Mouse (Mus musculus): ENCODE results near the gene Wwp2. TPM values are rescaled to one million over a fixed set of nuclear protein-coding genes. Genes with fewer than 3 reads are reported as not detected.

The Wwp2 gene
- total RNA-seq, 1 experiment = 49.2 TPM

DNA sequence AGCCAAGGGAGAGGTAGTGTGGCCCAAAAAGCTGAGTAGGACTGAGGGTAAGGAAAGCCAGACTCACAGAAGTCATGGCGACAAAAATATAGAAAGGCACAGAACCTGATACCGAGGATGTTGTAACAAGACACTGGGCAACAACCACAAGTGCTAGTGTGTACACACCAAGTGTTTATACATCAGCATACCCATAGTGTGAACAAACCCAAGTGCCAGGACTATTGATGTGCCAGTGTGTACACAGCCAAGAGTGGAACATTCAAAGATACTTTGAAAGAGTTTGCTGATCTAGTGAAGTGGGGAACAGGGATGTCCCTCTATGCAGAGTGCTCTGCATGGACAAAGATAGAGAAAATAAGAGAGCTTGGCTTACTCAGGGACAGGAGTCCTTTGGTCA is 54.5 kb downstream of the Wwp2 start:
- DNase-seq (ENCODE audit: low read depth, low spot score) = no peak
- Histone ChIP-seq H3K9me3 (ENCODE audit: control insufficient read depth, insufficient read depth, low read depth, low read length) (no peaks in the 10 kb centered on the region), H3K4me1 (ENCODE audit: control insufficient read depth in 2 of 2, insufficient read depth in 2 of 2, low read length in 2 of 2, poor library complexity in 1 of 2) (peaks cover 4 to 5% of the 10 kb centered on the region in 2 experiments; a peak in 1 of 4 replicates), H3K27ac (ENCODE audit: insufficient read depth, low read depth, low read length, poor library complexity, severe bottlenecking) (no peak overlapping the region), H3K36me3 (ENCODE audit: control insufficient read depth, insufficient read depth, low read length, poor library complexity, severe bottlenecking) (peaks cover 2% of the 10 kb centered on the region; the same call in 1 of the 2 replicates), H3K9ac (ENCODE audit: insufficient read depth, low read depth, low read length, poor library complexity, severe bottlenecking) (no peak overlapping the region), H3K4me3 (ENCODE audit: insufficient read depth in 1 of 2, low read depth in 1 of 2, low read length in 2 of 2, poor library complexity in 1 of 2, severe bottlenecking in 1 of 2) (no peak overlapping the region)
- in situ Hi-C loops (cut with MboI; ENCODE audit: low sequenced_read_pairs in 2 of 2, unreplicated experiment in 2 of 2) = no loop called here
- TF ChIP-seq CHD2 (IDR thresholded peaks at IDR 0.05; ENCODE audit: low read depth, low read length) = no peak
- no peak for TF ChIP-seq ZC3H11A (IDR thresholded peaks at IDR 0.05; ENCODE audit: borderline replicate concordance, low read depth, low read length)
- no peak for TF ChIP-seq MAFK (IDR thresholded peaks at IDR 0.05; ENCODE audit: insufficient read depth, low read depth, low read length)
- no peak for TF ChIP-seq ZNF384 (IDR thresholded peaks at IDR 0.05; ENCODE audit: low read depth, low read length)
- TF ChIP-seq HCFC1 (IDR thresholded peaks at IDR 0.05; ENCODE audit: borderline replicate concordance, insufficient read depth, low read length) = no peak

DNA sequence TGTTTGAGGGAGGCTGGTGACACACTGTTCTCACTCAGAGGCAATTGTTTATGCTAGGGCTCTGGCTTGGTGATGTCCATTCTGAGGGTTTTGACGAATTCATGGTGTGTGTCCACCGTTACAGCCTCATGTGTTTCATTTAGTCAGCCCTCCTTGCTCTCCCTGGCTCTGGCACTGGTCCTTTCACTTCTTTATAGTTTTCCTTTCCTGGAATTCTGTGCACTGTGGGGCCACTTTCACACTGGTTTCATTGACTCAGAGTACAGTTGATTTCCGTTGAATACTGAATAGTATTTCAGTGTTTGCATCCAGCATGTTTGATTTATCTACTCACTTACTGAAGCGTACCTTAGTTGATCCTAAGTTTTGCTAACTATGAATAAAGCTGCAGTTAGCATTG is 55.0 kb downstream of the Wwp2 start:
- Histone ChIP-seq H3K4me3 (ENCODE audit: insufficient read depth in 1 of 2, low read depth in 1 of 2, low read length in 2 of 2, poor library complexity in 1 of 2, severe bottlenecking in 1 of 2) (no peak overlapping the region), H3K27ac (ENCODE audit: insufficient read depth, low read depth, low read length, poor library complexity, severe bottlenecking) (no peak overlapping the region), H3K36me3 (ENCODE audit: control insufficient read depth, insufficient read depth, low read length, poor library complexity, severe bottlenecking) (no peaks in the 10 kb centered on the region), H3K4me1 (ENCODE audit: control insufficient read depth in 2 of 2, insufficient read depth in 2 of 2, low read length in 2 of 2, poor library complexity in 1 of 2) (peaks cover 4 to 5% of the 10 kb centered on the region in 2 experiments; a peak in 1 of 4 replicates), H3K9ac (ENCODE audit: insufficient read depth, low read depth, low read length, poor library complexity, severe bottlenecking) (no peak overlapping the region), H3K9me3 (ENCODE audit: control insufficient read depth, insufficient read depth, low read depth, low read length) (no peaks in the 10 kb centered on the region)
- no peak for DNase-seq (ENCODE audit: low read depth, low spot score)
- no peak for TF ChIP-seq MAFK (IDR thresholded peaks at IDR 0.05; ENCODE audit: insufficient read depth, low read depth, low read length)
- no peak for TF ChIP-seq ZNF384 (IDR thresholded peaks at IDR 0.05; ENCODE audit: low read depth, low read length)
- no peak for TF ChIP-seq CHD2 (IDR thresholded peaks at IDR 0.05; ENCODE audit: low read depth, low read length)
- TF ChIP-seq ZC3H11A (IDR thresholded peaks at IDR 0.05; ENCODE audit: borderline replicate concordance, low read depth, low read length) = no peak
- no peak for TF ChIP-seq HCFC1 (IDR thresholded peaks at IDR 0.05; ENCODE audit: borderline replicate concordance, insufficient read depth, low read length)
- in situ Hi-C loops (cut with MboI; ENCODE audit: low sequenced_read_pairs in 2 of 2, unreplicated experiment in 2 of 2) = no loop called here

DNA sequence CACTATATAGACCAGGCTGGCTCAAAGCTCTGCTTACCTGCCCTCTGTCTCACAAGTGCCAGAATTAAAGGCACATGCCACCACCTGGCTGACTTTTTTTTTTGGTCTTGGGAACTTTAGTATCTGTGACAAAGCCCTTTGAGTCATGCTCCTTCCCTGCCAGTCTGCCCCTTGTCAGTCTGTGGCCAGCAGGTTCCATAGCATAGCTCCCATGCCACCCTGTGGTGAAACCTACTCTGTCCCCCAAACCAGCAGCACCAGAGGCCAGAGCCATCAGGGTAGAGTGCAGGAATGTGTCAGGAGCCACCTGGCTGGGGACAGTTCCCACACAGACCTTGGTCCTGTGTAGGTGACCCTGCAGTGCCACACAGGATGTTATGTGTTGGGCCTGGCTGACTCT is 55.7 kb downstream of the Wwp2 start:
- DNase-seq (ENCODE audit: low read depth, low spot score) = no peak
- Histone ChIP-seq H3K4me1 (ENCODE audit: control insufficient read depth in 2 of 2, insufficient read depth in 2 of 2, low read length in 2 of 2, poor library complexity in 1 of 2) (peaks cover 4 to 5% of the 10 kb centered on the region in 2 experiments; a peak in 1 of 4 replicates), H3K36me3 (ENCODE audit: control insufficient read depth, insufficient read depth, low read length, poor library complexity, severe bottlenecking) (no peaks in the 10 kb centered on the region), H3K27ac (ENCODE audit: insufficient read depth, low read depth, low read length, poor library complexity, severe bottlenecking) (no peak overlapping the region), H3K9me3 (ENCODE audit: control insufficient read depth, insufficient read depth, low read depth, low read length) (no peaks in the 10 kb centered on the region), H3K4me3 (ENCODE audit: insufficient read depth in 1 of 2, low read depth in 1 of 2, low read length in 2 of 2, poor library complexity in 1 of 2, severe bottlenecking in 1 of 2) (no peak overlapping the region), H3K9ac (ENCODE audit: insufficient read depth, low read depth, low read length, poor library complexity, severe bottlenecking) (no peak overlapping the region)
- TF ChIP-seq ZC3H11A (IDR thresholded peaks at IDR 0.05; ENCODE audit: borderline replicate concordance, low read depth, low read length) (no peak), MAFK (IDR thresholded peaks at IDR 0.05; ENCODE audit: insufficient read depth, low read depth, low read length) (no peak), ZNF384 (IDR thresholded peaks at IDR 0.05; ENCODE audit: low read depth, low read length) (no peak), CHD2 (IDR thresholded peaks at IDR 0.05; ENCODE audit: low read depth, low read length) (no peak), HCFC1 (IDR thresholded peaks at IDR 0.05; ENCODE audit: borderline replicate concordance, insufficient read depth, low read length) (no peak)
- in situ Hi-C loops (cut with MboI; ENCODE audit: low sequenced_read_pairs in 2 of 2, unreplicated experiment in 2 of 2) = no loop called here

DNA sequence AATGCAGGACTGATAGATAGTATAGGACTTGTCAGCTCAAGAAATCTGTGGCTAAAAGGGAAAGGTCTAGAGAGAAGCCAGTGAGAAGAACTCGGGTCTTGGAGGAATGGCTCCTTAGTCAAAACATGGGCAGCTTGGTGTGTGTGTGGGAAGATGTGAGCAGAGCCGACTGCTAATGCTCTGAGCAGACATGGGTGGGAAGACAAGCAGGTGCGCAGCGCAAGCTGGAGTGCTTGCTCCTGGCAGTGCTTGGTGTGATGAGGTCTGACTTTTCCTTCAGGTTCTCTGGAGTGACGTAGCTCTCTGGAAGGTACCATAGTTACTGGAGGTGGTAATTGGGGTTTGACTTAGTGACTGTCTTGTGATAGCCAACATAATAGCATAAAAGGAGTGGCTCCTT is 56.6 kb downstream of the Wwp2 start:
- no peak for DNase-seq (ENCODE audit: low read depth, low spot score)
- Histone ChIP-seq H3K4me1 (ENCODE audit: control insufficient read depth in 2 of 2, insufficient read depth in 2 of 2, low read length in 2 of 2, poor library complexity in 1 of 2) (peaks cover 4 to 5% of the 10 kb centered on the region in 2 experiments; a peak in 1 of 4 replicates), H3K4me3 (ENCODE audit: insufficient read depth in 1 of 2, low read depth in 1 of 2, low read length in 2 of 2, poor library complexity in 1 of 2, severe bottlenecking in 1 of 2) (no peak overlapping the region), H3K36me3 (ENCODE audit: control insufficient read depth, insufficient read depth, low read length, poor library complexity, severe bottlenecking) (no peaks in the 10 kb centered on the region), H3K27ac (ENCODE audit: insufficient read depth, low read depth, low read length, poor library complexity, severe bottlenecking) (no peak overlapping the region), H3K9ac (ENCODE audit: insufficient read depth, low read depth, low read length, poor library complexity, severe bottlenecking) (no peak overlapping the region), H3K9me3 (ENCODE audit: control insufficient read depth, insufficient read depth, low read depth, low read length) (no peaks in the 10 kb centered on the region)
- TF ChIP-seq HCFC1 (IDR thresholded peaks at IDR 0.05; ENCODE audit: borderline replicate concordance, insufficient read depth, low read length) = no peak
- no peak for TF ChIP-seq ZNF384 (IDR thresholded peaks at IDR 0.05; ENCODE audit: low read depth, low read length)
- no peak for TF ChIP-seq CHD2 (IDR thresholded peaks at IDR 0.05; ENCODE audit: low read depth, low read length)
- TF ChIP-seq MAFK (IDR thresholded peaks at IDR 0.05; ENCODE audit: insufficient read depth, low read depth, low read length) = no peak
- in situ Hi-C loops (cut with MboI; ENCODE audit: low sequenced_read_pairs in 2 of 2, unreplicated experiment in 2 of 2) = no loop called here

DNA sequence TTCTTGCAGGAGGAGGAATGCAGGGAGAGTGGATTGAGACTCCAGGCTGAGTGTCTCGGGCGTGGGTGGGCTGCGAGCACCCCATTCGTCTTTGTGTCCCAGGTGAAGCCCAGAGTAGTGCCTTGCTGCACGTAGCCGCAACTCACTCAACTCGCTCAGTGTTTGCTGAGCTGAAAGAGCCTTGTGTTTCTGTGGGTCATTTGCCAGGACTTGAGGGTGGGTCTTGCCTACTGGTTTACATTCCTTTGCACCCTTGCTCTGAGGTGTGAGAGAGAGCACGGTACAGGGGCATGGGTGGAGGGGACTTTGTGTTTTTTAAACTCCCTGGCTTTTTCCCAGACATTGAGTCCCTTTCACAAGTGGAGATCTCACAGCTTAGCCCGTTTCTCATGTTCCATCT is 59.3 kb downstream of the Wwp2 start:
- peaks cover 2% of the 10 kb centered on the region in 2 experiments; a peak in 2 of 4 replicates for H3K4me1 ChIP-seq (ENCODE audit: control insufficient read depth in 2 of 2, insufficient read depth in 2 of 2, low read length in 2 of 2, poor library complexity in 1 of 2)
- TF ChIP-seq HCFC1 (IDR thresholded peaks at IDR 0.05; ENCODE audit: borderline replicate concordance, insufficient read depth, low read length) = no peak
- no peak for TF ChIP-seq ZNF384 (IDR thresholded peaks at IDR 0.05; ENCODE audit: low read depth, low read length)
- TF ChIP-seq CHD2 (IDR thresholded peaks at IDR 0.05; ENCODE audit: low read depth, low read length) = no peak
- TF ChIP-seq MAFK (IDR thresholded peaks at IDR 0.05; ENCODE audit: insufficient read depth, low read depth, low read length) = no peak
- TF ChIP-seq ZC3H11A (IDR thresholded peaks at IDR 0.05; ENCODE audit: borderline replicate concordance, low read depth, low read length) = no peak
- no peak overlapping the region for H3K4me3 ChIP-seq (ENCODE audit: insufficient read depth in 1 of 2, low read depth in 1 of 2, low read length in 2 of 2, poor library complexity in 1 of 2, severe bottlenecking in 1 of 2)
- no peak overlapping the region for H3K27ac ChIP-seq (ENCODE audit: insufficient read depth, low read depth, low read length, poor library complexity, severe bottlenecking)
- H3K36me3 ChIP-seq (ENCODE audit: control insufficient read depth, insufficient read depth, low read length, poor library complexity, severe bottlenecking) = no peaks in the 10 kb centered on the region
- no peak overlapping the region for H3K9ac ChIP-seq (ENCODE audit: insufficient read depth, low read depth, low read length, poor library complexity, severe bottlenecking)
- in situ Hi-C loops (cut with MboI; ENCODE audit: low sequenced_read_pairs in 2 of 2, unreplicated experiment in 2 of 2) = no loop called here
- no peaks in the 10 kb centered on the region for H3K9me3 ChIP-seq (ENCODE audit: control insufficient read depth, insufficient read depth, low read depth, low read length)
- no peak for DNase-seq (ENCODE audit: low read depth, low spot score)

Data from ES-E14 (cell line).